Mouse (Mus musculus) layer of hippocampus, adult 8-10 months (tissue): ENCODE measurements at regions not wholly inside any gene's neighbourhood (a gene's known extent, or its start where the extent isn't known, plus 50 kb on each side); places are given as distances from the start of the nearest gene placed in this dataset.

Experiments
- DNase-seq, 2 experiments: peaks; one replicate each; pipeline ENCODE4 v3.0.0; 2022; ENCODE audit warnings: low spot score in 2 of 2

DNA sequence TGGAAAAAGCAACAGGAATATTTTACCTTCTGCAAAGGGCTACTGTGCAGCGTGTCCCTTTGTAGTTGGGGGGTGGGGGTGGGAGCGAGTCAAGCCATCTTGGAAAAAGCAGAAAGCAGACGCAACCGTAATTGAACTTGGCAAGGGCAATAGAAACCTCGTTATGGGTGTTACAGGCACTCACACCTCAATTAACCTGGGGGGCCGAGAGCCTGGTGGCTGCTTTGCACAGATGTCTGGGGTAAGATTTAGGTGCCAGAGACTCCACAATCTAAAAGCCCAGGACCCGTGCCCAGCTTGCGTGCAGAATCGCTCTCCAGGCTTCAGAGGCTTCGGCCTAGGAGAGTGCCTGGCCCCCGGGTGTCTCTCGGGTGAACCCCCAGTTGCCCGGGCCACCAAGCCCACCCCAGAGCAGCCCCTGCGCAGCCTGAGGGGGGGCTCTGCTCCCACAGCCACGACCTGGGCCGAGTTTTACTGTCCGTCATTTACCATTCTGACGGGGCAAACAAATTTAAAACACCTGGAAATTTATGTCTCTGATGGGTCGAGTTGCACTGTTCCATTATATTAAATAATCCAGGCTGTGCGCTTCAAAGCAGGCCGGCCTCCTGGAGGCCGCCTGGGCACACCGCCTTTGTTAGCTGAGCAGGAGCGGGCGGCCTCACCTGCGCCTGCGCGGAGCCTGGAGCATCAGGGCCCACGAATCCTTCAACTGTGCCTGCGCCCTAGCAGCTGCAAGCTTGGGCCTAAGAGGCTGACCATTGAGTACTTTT lies 212.4 kb downstream of the Srbd1 start:
- DNase-seq, result no peak

DNA sequence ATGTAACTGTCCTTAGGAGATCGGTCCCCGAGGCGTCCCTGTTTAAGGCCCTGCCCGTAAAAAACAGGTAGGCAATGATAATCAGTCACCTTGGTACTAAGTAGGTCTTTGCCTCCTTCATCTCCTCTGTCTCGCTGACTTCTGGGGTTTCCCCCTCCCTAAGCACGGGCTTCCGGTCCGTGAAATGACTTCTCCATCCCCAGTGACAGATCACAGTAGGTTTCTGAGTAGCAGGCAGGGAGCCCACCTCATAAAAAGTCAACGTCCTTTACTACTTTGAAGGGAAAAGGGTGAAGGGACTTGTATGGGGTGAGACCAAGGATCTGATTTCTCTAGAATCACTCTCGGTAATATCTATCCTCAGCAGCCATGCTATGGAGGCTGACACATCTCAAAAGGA lies 213.0 kb downstream of the Srbd1 start:
- no peak for DNase-seq

DNA sequence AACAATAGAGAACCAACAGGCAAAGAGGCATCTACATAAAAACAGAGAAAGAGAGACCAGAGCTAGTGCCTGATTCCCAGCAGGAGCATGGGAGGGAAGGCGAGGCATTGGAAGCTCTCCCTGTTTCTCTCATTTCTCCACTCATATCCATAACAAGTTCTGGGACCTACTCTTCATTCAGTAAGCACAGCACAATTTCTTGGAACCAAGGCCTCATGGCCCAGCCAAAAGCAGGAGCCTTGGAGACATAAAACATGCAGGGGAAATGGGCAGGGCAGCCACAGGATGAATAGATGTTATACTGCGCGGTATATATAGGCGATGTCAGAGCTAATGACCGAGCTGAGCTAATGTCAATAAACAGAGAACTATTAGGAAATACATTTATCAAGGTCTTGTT lies 214.2 kb downstream of the Srbd1 start:
- no peak for DNase-seq

DNA sequence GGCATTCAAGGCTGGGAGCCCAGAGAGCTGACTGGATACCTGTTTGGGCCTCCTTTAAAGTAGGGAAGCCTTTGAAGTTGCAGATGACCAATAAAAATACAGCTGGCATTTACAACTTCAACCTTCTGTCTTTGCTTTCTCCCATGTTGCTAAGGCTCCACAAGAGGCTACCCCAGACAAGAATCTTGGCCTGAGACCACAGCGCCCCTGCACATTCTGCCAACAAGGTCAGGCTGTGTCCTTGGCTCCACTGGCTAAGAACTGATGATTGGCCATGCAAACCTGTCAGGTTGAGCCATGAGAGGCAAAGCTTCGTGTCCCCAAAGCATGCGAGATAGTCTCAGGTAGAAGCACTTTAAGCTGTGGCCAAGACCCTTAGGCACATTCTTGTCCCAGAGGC lies 214.6 kb downstream of the Srbd1 start:
- DNase-seq, result peak in 1 of 2 experiments; percentile 13

DNA sequence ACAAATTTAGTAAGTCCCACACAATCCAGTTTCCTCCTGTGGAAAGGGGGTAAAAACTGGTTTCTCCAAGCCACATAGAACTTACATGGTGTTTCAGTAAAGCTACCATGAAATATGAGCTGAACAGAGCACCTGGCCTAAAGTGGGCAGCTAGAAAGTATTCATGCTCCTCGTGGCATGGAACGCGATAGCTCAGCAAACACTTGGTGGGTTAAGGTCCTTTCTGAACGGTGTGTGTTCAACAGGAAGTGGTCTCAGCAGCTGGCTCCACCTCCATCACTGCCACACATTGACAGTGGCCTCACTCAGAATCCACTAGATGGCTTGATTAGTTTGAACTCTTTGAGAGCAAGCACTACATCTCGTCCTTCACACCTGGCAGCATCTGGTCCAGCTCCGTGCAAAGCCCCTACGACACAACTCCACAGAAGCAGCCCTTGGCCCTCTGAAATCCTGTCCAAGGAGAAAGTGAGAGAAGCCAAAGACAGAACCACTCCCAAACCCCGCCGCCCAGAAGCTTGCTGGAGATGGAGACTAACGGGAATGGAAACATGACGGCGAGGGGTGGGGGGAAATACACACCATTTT lies 215.2 kb downstream of the Srbd1 start:
- DNase-seq, result no peak

DNA sequence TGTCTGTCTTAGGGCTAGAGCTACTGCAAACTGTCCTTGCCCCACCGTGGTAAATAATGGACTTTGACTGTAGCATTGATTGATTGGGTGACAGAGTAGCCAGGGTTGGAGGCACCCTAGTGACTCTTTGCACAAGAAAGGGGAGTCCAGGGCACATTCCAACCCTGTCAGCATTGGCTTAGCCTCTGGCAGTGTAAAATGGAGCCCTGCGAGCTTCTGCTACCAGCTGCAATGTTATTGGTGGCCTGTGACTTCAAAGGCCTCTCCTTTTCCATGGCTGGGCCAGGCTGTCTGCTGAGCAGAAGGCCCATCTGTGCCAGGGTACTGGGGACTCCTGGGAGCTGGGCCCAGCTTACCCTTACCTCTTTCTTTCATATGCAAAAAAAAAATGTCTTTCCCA lies 216.4 kb downstream of the Srbd1 start:
- no peak for DNase-seq

DNA sequence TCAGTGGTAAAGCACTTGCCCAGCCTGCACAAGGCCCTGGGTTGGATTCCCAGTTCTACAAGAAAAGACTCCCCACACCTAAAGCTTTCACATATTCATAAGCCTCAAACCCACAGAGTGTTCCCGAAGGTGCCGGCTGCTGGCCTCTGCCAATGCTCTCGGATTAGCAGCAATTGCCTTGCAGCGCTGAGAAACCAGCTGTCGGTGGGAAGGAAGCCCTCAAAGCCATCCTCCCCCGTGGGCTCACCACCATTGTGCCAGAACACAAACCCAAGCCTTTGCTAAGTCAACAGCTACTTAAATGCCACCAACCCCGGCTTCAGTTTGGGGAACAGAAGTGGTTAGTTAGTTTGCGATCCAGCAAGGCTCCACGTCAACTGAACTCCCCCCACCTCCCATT lies 217.7 kb downstream of the Srbd1 start:
- DNase-seq, result no peak

DNA sequence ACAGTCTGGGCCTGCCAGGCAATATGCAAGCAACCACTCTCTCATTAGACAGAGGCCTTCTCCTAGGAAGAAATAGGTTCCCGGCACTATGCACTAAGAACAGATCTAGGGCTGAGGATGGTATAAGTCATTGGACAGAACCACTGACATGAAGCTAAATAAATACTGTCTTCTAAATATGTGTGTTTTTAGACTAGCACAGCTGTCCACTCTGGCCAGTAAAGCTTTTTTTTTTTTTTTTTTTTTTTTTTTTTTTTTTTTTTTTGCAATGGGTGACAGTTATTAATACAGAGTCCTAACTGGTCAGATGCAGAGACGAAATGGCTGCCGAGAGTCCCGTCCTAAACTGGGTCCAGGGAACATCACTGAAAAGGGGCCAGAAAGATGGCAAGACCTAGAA lies 218.9 kb downstream of the Srbd1 start:
- no peak for DNase-seq

DNA sequence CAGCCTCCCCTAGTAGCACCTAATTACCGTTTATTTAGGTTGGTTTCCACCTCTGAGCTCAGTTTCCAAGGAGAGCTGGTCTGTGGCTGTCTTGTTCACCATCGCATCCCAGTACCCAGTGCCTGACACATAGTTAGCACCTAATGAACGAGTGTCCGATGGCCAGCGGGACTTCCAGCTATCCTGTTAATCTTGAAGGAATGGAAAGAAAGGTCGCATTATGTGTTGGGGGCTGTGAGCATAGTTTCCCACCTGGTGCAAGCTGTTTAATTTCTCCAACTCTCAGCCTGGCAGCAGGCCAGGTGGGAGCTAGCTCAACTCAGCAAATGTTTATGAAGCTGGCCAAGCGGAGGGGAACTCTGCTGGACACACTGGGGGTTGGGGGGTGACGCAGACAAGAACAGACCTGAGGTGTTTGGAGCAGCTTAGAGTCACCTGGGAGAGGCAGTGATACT lies 223.7 kb downstream of the Srbd1 start:
- DNase-seq, result no peak

DNA sequence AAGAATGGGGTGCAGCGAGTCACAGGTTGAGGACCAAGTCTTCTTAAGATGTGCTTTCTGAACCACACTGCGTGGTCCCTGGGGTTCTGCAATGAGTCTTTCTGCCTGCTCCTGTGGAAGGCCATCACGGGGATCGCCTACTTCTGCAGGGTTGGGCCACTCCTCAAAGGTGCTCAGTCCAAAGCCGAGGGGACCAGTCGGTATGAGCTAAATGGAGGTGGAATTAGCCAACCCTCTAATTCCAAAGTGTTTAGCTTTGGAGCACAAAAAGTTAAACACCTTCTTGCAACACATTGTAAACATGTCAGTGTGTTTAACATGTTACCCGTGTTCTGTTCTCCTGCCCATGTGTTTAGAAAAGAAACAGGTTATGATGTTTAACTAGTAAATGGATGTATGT lies 225.1 kb downstream of the Srbd1 start:
- no peak for DNase-seq

DNA sequence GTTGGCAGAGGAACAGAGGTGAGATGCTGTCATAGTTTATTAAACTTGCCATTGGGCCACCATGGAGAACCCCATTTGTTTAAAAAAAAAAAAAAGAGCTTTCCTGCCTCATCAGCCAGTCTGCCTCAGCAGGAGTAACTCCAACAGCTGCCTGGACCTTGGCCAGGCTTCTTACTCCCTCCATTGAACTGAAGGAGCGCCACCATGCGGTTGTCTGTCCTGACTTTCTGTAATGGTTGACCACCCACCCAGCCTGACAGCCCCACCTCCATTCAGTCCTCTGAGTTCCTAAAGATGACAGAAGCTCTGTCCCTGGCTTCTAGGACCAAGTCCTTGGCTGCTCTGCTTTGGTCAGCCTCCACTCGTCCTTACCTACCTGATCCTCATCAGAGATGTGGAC lies 227.8 kb upstream of the Six2 start:
- DNase-seq, result no peak

DNA sequence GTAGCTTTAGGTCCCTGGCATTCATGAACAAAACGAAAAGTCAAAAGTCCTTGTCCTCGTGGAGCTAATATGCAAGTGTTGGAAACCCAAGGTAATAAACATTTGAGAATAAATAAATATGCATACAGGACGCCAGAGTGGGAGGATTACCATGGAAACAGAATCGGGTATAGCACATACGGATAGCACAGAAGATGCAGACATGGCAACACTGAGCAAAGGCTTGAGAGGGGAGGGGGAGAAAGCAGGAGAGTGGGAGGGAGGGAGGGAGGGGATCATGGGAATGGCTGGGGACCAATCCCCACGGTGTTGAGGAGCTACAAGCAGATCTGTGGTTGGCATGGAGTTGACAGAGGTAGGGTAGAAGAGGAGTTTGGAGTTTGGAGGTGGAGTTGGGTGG lies 226.0 kb upstream of the Six2 start:
- DNase-seq, result no peak

DNA sequence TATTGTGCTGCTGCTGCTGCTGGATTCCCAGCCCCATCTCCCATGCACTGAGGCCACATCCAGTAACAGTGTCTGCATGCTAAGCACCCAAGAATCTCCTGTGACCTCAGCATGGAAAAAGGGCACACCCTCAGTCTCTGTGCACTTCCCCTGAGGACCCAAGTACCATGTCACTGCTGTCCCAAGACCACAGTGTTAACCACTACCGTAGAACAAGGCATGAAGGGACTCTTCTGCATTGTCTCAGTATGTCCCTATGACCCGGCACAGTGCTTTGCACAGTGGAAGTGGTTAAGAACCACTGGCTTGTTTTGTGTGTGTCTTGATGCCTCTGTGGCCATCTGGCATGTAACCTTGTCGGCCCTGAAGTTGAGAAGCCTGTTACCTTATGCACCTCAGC lies 220.6 kb upstream of the Six2 start:
- DNase-seq, result no peak

DNA sequence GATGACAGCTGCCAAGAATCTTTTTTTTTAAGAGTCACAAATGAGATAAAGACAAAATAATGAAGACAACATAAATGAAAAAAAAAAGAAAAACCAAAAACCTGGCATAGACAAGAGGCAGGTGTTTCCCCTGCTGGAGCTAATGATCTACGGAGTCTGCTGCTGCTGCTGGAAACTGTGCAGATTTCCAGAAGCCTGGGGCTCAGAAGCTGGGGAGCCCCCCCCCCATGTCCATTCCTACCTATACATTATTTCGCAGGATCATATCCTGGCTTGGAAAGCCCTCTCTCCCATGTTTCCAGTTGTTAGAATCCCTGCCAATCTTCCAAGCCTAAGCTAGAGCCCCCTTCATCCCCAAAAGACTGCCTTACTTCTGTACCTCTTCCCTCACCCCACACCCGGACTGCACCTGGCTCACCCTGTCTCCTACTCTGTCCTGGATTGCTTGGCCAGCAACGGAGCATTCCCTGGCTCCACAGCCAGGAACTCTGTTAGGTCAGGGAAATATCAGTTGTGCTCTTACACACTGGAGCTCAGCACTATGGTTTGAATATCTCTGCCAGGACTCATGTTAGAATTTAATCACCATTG lies 218.6 kb upstream of the Six2 start:
- no peak for DNase-seq

DNA sequence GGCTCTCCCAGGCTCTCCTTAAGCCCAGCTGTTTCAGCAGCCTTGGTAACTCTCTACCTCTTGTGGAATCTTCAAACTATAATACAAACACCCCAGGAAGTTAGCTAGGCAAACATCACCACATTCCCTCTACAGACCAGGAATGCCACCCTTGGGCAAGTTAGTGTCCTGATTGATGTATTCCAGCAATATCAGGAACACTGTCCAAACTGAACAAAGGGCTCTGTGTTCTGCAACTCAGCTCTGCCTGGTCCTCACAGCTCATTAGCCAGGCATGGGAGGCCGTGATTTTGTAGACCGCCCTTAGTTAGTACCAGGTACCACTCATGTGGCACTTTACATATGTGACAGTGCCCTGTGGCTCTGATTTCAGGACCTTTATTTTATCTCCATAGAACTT lies 214.5 kb upstream of the Six2 start:
- DNase-seq, result no peak

DNA sequence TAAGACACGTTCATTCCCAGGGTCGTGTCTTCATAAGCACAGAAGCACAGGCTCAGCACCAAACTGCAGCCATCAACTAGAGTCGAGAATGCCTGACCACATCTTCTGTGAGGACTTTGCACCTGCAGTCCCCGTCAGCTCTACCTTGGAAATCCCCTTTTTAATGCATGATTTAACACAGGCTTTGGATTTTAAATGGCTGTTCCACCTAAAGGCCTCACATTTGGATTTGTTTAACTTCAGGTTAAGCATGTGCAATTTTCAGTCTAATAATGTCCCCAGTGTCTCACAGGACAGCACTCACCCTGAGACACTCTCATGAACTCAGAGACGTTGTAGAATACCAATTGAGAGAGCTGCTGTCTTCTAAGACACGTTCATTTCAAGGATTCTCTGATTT lies 211.0 kb upstream of the Six2 start:
- DNase-seq, result no peak

DNA sequence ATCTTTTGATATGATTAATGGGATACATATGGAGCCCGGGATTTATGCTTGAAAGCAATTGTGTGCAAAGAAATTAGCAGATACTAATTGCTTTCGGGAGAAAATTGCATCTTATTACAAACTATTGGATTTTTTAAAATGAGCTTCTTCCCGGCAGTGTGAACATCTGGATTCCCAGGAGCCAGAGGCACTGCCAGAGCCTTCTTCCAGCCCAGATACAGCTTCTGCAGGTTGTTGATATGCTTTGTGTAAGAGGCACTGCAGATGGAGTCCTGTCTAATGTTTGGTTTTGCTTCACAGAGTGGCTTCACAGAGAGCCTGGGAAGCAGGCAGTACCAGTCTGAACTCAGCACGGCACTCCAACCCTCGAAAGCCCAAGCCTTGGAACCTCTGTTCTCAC lies 207.9 kb upstream of the Six2 start:
- DNase-seq, result no peak

DNA sequence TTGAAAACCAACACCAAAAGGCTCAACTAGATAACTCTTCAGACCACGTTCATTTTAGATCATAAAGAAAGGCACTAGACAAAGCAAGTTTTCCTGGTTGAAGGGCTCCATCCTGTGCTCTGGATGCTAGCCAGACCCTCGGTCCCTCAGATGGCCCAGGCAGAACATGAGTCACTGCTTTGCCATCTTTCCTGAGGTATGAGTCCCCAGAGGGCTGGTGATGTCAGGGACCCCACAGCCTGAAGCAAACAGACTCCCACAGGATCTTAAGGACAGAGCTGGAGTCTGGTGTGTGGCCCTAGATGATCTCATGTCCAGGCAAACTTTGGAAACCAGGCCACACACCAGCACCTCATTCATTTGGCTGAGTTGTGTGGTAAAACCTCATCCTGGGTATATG lies 203.2 kb upstream of the Six2 start:
- DNase-seq, result no peak

DNA sequence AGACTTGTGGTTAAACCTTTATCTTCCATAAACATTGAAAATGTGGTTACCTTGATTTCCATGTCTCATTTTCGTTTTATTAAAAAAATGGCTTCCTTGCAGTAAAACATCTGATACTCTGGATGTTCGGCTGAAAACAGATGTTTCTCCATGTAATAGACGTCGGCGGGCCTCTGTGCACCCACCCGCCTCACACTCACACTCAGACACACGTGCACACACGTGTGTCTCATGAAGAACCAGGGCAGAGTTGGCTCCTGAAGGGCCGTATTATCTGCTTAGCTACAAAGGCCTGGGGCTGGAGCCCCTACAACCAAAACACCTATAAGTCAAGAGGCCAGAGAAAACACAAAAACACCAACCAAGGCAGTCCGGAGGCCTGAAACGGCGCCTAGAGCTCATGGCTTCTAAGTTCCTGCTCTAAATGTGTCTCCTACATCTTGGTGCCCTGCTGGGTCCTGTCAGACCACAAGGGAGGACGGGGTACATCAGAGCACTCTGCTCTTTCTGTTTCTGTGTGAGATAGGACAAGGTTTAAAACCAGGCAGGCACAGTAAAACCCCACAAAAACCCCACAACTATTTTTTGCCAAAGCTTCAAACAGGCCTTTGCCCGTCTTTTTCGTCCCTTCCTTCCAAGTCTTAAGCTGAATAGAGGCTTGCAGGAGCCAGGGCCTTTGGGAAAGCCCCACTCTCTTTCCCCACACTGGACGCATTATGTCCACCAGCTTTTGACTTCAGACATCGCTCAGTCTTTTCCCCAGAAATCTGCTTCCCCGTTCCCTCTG lies 201.9 kb upstream of the Six2 start:
- DNase-seq, result no peak

DNA sequence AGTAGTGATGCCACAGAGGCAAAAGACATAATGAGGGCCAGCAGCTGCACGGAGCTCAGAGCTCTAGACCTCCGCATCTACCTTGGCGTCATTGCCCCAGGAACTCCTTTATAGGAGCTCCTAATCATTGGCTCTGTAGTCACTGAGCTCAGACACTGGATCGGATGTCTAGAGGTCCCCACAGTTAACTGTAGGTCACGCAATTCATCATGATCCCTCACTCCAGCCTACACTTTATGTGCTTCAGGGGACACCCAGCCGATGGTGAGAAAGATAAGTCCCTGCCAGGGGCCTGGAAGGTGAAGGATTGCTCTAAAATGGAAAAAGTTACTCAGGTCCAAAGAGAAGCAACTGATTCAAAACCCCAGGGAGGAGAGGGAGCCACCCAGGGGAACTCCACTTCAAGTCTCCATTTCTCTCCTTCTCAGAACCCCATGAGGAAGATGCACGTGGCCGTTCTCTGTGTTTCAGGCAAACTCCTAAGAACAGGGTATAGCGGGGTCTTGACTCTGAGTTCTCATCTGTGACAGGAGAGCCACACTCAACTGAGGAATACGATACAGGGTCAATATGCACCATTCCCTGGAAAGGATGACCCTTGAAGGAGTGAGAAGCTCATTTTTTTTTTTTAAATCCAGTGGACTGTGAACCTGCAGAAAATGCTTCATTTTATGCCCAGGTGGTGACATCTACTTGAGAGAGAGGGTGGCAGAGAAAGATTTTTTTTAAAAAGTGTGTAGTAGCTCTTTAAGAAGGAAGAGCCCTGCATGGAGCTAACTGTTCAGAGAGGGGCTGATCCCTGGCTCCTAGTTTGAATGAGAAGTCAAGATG lies 200.7 kb upstream of the Six2 start:
- DNase-seq, result no peak

DNA sequence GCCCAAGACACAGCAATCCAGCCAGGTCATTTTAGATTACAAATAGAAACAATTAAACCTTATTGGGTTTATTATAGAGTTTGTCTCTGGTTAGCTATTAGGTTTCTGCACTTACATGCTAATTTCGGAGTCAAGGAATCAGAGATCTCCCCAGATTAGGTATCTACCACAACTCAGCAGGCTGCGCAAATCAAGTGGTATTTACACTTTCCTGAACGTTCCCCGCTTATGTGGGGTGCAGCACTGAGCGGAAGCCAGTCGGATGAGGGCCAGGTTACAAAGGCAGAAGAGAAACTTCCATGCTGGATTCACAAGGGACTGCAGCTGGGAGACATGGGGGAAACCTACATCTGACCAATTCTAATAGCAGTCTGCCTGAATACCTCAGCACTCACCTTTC lies 198.6 kb upstream of the Six2 start:
- no peak for DNase-seq
